Mouse (Mus musculus): ENCODE measurements around the gene Galnt18.

- peak; percentile 89 for TF ChIP-seq EP300 (IDR thresholded peaks at IDR 0.05)
- TF ChIP-seq CTCF (IDR thresholded peaks at IDR 0.05): no peak
Measured at GRCm38 (mm10) chr7:111770585-111770984, 9.2 kb downstream of the Galnt18 start.
